Mouse (Mus musculus): Measurements from ENCODE around the gene Armc3. TPM values are rescaled to one million over a fixed set of nuclear protein-coding genes. Genes with fewer than 3 reads are reported as not detected.

Gene Armc3
- polyA plus RNA-seq, 1 experiment from 2014 or later: 0.63 TPM

DNA sequence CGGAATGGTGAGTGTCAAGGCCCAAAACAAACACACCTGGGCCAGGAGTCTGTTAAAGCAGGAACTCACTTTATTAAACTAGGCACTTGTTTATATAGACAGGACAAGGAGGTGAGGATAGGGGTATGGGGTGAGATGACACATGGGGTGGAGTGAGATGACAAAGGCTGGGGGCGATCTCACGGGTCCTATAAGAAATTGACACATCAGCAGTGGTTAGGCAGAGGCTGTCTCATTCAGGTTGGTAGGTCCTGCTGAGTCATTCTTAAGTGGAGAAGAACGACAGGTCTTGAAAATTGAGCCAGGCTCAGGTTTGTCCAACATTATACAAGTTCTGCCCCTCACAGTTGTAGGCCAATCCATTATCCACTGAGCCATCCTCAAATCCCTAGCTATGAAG, 128.7 kb downstream of the Armc3 start:
- no peak for ATAC-seq (ENCODE audit: low FRiP score)
- H3K4me3 ChIP-seq (replicated peaks): no peak overlapping the region
- no peak overlapping the region for H3K27ac ChIP-seq
- no peaks in the 10 kb centered on the region for H3K36me3 ChIP-seq (replicated peaks)
- no peaks in the 10 kb centered on the region for H3K4me1 ChIP-seq
- H3K4me2 ChIP-seq: no peak overlapping the region
- WGBS: 76% methylated on average over 4 of the region's 4 CpGs
- no peaks in the 10 kb centered on the region for H3K27me3 ChIP-seq
- no peak overlapping the region for H3K9ac ChIP-seq
- H3K9me3 ChIP-seq: no peaks in the 10 kb centered on the region

DNA sequence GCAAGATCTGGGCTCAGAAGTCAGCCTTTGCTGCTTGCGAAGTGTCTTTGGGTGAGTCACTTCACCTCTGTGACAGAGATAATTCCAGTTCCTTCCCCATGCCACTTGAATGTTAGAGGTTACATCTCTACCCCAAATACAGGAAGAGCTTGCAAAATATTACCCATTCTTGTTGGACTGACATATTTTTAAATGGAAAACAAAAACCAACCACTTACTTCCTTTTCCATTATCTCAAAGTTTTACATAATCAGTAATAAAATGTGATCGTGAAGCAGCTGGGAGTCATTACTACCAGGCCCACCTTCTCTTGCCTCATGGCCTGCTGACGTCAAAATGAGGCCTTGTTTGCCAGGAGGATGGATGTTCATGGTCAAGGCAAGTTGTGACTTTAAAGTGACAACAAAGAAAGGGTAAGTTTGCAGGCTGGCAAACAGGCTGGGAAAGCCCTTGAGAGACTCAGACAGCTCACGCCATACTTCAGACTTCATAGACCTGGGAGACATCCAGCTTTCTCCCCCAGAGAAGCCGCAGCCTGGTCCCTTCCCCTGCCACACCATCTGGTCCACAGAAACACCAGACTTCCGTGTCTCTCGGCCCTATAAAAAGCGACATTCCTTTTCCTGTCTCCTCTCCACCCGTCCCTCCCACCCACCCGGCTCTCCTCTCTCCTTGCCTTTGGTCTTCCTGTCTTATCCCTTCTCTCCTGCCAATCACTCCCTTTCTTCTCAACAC, 145.0 kb downstream of the Armc3 start:
- H3K4me3 ChIP-seq (replicated peaks): no peak overlapping the region
- 0 out of 2 replicates have a peak, but pooled peaks cover 5% of the 10 kb centered on the region for H3K4me1 ChIP-seq
- H3K9me3 ChIP-seq: no peaks in the 10 kb centered on the region
- ATAC-seq (ENCODE audit: low FRiP score): peak; percentile 39
- no peak overlapping the region for H3K9ac ChIP-seq
- no peaks in the 10 kb centered on the region for H3K36me3 ChIP-seq (replicated peaks)
- no peak overlapping the region for H3K27ac ChIP-seq
- H3K4me2 ChIP-seq: peak overlapping the region; percentile 38; the same call in 1 of the 2 replicates
- WGBS: 58% methylated on average over 10 of the region's 10 CpGs
- H3K27me3 ChIP-seq: 0 out of 2 replicates have a peak, but pooled peaks cover 4% of the 10 kb centered on the region

DNA sequence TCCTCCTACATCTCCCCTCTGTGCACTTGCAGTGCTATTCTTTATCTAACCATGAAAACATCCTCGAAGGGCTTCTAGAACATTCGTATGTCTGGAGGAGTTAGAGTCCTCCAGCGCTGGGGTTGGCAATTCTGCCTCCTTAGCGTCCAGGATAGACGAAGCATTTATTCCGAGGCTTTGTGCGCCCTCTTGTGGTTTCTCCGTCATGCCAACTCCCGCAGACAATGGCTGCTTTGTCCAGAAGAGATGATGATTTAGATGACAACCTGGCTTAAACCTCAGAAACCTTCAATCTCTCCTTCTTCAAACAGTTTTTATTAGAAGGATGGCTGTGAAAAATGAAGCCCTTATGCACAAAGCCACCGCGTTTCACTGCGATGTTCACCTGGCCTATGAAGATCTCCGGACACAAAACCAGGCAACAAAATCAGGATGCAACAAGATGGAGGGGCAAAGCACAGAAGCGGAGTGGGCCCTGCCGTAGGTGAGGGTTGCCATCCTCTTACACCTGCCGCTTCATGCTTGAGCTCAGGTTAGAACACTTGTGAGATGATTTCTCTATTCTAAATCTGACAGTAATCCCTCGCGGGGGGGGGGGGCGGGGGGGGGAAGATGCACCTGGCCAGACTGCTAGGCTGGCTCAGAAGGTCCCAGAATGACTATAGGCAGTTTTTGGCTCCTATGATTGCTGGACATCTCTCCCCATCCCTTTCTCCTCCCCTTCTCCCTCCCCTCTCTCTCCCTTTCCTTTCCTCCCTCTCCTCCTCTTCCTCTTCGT, 145.7 kb downstream of the Armc3 start:
- peak; percentile 88 for ATAC-seq (ENCODE audit: low FRiP score)
- 23% methylated on average over 19 of the region's 20 CpGs for WGBS
- Histone ChIP-seq H3K4me2 (peak overlapping the region; percentile 38), H3K4me3 (replicated peaks) (peak overlapping the region; percentile 19), H3K27me3 (0 out of 2 replicates have a peak, but pooled peaks cover 4% of the 10 kb centered on the region), H3K36me3 (replicated peaks) (no peaks in the 10 kb centered on the region), H3K9ac (0 out of 2 replicates have a peak overlapping the region, but pooled peaks have one; percentile 33), H3K9me3 (no peaks in the 10 kb centered on the region), H3K27ac (no peak overlapping the region), H3K4me1 (0 out of 2 replicates have a peak, but pooled peaks cover 5% of the 10 kb centered on the region)

DNA sequence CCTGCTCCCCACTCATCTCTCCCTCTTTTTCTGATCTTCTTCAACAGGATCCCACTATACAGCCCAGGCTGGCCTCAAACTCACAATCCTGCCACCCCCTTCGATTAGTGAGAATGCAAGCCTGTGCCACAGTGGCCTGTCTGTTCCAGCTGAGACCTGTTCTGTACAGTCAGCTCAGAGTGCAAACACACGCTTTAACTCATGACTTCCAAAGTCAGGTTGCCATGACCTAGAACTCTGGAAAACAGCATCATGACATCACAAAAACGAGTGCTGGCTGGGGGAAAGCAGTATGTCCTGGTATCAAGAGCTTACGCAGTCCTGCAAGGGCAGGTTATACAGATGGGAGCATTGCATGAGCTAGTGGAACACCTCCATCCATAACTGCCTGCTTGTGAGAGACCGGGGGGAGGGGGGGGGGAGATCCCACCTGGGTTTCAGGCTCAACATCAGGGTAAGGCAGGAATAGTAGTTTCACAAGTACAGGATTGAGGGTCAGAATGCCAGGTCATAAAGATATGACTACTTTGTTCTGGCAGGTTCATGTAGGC, 146.4 kb downstream of the Armc3 start:
- WGBS: 79% methylated on average over 5 of the region's 5 CpGs
- no peak overlapping the region for H3K9ac ChIP-seq
- H3K4me2 ChIP-seq: peak overlapping the region; percentile 38; the same call in 1 of the 2 replicates

DNA sequence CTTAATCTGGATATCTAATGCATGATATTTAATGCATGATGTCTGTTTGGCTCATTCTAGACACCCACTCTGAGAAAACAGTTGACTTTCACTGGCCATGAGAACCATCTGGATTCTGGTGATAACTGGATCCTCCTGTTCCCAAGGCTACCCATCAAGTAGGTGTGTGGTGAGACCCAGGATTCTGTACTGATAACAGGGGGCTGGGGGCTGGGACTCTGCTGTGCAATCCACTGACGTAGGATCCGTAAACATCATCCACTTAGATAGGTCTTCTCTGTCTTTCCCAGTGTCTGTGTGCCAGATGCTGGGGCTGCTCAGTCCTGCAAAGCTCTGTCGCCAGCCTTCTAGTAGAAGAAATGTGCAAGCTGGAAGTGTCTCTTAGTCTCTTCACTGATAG, 149.4 kb downstream of the Armc3 start:
- 88% methylated on average over 3 of the region's 3 CpGs for WGBS
- no peak for ATAC-seq (ENCODE audit: low FRiP score)

More for the DNA sequence above, 146.4 kb downstream of the Armc3 start:
- H3K36me3 ChIP-seq (replicated peaks): no peaks in the 10 kb centered on the region
- no peak overlapping the region for H3K27ac ChIP-seq
- 0 out of 2 replicates have a peak, but pooled peaks cover 5% of the 10 kb centered on the region for H3K4me1 ChIP-seq
- H3K4me3 ChIP-seq (replicated peaks): no peak overlapping the region
- peak; percentile 67; the same call in 1 of the 2 replicates for ATAC-seq (ENCODE audit: low FRiP score)
- no peaks in the 10 kb centered on the region for H3K9me3 ChIP-seq
- H3K27me3 ChIP-seq: 0 out of 2 replicates have a peak, but pooled peaks cover 4% of the 10 kb centered on the region

DNA sequence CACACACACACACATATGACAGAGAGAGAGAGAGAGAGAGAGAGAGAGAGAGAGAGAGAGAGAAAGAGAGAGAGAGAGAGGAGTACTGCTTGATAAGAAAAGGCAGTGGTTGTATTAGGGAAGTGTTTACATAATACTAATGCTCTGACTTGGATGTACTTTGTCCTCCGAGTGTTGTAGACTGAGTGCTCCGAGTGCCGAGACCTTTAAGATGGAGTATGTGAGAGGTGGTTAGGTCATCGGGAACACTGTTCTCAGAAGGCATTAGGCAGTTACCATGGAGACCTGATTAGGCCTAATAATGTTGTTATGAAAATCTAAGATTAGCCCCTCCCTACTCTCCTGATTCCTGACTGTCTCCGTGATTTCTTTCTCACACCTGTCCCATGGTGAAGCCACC, 151.1 kb downstream of the Armc3 start:
- H3K4me3 ChIP-seq (replicated peaks): no peak overlapping the region
- no peaks in the 10 kb centered on the region for H3K36me3 ChIP-seq (replicated peaks)
- H3K27me3 ChIP-seq: 0 out of 2 replicates have a peak, but pooled peaks cover 4% of the 10 kb centered on the region
- H3K27ac ChIP-seq: no peak overlapping the region
- H3K4me1 ChIP-seq: 0 out of 2 replicates have a peak, but pooled peaks cover under 1% of the 10 kb centered on the region
- no peak for ATAC-seq (ENCODE audit: low FRiP score)
- H3K9me3 ChIP-seq: no peaks in the 10 kb centered on the region
- 83% methylated on average over 5 of the region's 5 CpGs for WGBS
- no peak overlapping the region for H3K9ac ChIP-seq
- H3K4me2 ChIP-seq: no peak overlapping the region

More for the DNA sequence above, 149.4 kb downstream of the Armc3 start:
- Histone ChIP-seq H3K4me3 (replicated peaks) (no peak overlapping the region), H3K4me2 (no peak overlapping the region), H3K27ac (no peak overlapping the region), H3K27me3 (0 out of 2 replicates have a peak, but pooled peaks cover 4% of the 10 kb centered on the region), H3K4me1 (0 out of 2 replicates have a peak, but pooled peaks cover 5% of the 10 kb centered on the region), H3K9me3 (no peaks in the 10 kb centered on the region), H3K36me3 (replicated peaks) (no peaks in the 10 kb centered on the region), H3K9ac (no peak overlapping the region)

DNA sequence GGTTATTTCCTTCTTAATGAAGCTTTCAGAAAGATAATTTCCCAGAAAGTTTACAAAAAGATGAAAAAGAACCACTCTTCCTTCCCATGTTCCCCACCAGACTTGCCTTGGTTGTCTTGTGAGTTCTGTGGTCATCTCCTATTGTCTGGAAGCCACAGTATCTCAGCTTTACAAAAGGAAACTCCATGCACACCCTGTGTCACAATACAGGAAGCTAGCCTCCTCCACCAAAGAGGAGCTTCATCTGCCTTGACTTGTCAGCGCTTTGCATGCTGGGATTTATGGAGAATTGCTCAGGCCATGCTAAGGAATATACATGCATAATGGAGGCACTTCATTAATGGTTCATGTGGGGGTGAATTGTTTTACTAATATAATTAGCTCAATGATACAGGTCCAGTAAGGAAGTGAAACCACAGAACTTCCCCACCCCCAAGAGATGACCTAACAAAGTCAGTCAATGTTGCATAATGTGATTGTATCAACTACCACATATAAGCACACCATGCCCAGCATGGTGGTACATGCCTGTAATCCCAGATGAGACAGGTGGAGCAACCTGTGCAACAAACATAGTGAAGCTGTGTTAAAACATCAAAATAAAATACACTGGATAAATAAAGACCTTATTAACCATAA, 152.6 kb downstream of the Armc3 start:
- Histone ChIP-seq H3K9ac (no peak overlapping the region), H3K36me3 (replicated peaks) (no peaks in the 10 kb centered on the region), H3K4me2 (no peak overlapping the region), H3K27me3 (no peaks in the 10 kb centered on the region), H3K4me1 (no peaks in the 10 kb centered on the region), H3K4me3 (replicated peaks) (no peak overlapping the region), H3K27ac (no peak overlapping the region), H3K9me3 (no peaks in the 10 kb centered on the region)
- WGBS: 94% methylated on average over 1 of the region's 1 CpGs
- no peak for ATAC-seq (ENCODE audit: low FRiP score)

DNA sequence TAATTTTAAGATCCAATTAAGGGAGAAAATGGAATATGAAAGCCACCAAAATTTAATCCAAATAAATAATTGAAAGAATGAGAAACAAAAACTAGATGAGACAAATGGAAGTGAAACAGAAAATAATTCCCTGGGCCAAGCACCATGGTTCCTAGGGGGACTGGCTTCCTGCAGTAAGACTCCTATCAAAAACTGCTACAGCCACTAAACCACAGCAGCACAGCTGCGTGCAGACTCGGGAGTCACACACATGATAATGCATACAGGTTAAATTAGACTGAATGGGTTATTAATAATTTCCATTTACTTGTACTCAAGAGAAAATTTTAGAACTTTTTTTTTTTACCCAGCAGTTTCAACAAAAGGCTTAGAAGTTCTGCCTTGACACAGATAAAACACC, 154.1 kb downstream of the Armc3 start:
- no peak overlapping the region for H3K9ac ChIP-seq
- H3K27ac ChIP-seq: no peak overlapping the region
- no peaks in the 10 kb centered on the region for H3K9me3 ChIP-seq
- H3K27me3 ChIP-seq: no peaks in the 10 kb centered on the region
- H3K36me3 ChIP-seq (replicated peaks): no peaks in the 10 kb centered on the region
- H3K4me3 ChIP-seq (replicated peaks): no peak overlapping the region
- H3K4me1 ChIP-seq: no peaks in the 10 kb centered on the region
- WGBS: 92% methylated on average over 2 of the region's 2 CpGs
- no peak for ATAC-seq (ENCODE audit: low FRiP score)
- H3K4me2 ChIP-seq: no peak overlapping the region

Other genes with a start within 250 kb of the Armc3 start
- gene Pip4k2a, start 201.2 kb upstream of the Armc3 start, polyA plus RNA-seq (2016; fragmentation: Nextera tagmentation; extraction: Ambion mirVana): 9.1 and 10.9 TPM in 2 replicates
- 0.36 and 0.47 TPM in 2 replicates for gene 4930426L09Rik, start 201.0 kb upstream of the Armc3 start, polyA plus RNA-seq (2016; fragmentation: Nextera tagmentation; extraction: Ambion mirVana)
- gene Msrb2, start 172.1 kb downstream of the Armc3 start, polyA plus RNA-seq (2016; fragmentation: Nextera tagmentation; extraction: Ambion mirVana): 10.3 and 11.1 TPM in 2 replicates
- 0.51 and 0.78 TPM in 2 replicates for gene Ptf1a, start 246.4 kb downstream of the Armc3 start, polyA plus RNA-seq (2016; fragmentation: Nextera tagmentation; extraction: Ambion mirVana)